Mouse (Mus musculus) megakaryocyte-erythroid progenitor cell, adult 5-6 weeks (primary cell): ENCODE measurements around the gene Gdf1. TPM values are rescaled to one million over a fixed set of nuclear protein-coding genes. Genes with fewer than 3 reads are reported as not detected.
A peak's percentile ranks its signal among the peaks of the same experiment; 100 is the strongest.

ENCODE experiments used
- ATAC-seq: replicated peaks from 2 replicates; pipeline ENCODE4 v1.8.0; 2016; ENCODE audit warnings: mild to moderate bottlenecking, inconsistent platforms; ENCODE audit not compliant: severe bottlenecking, poor library complexity, low FRiP score, low TSS enrichment
- total RNA-seq, 2 experiments: library from RNA; stranded (forward) in 1 of 2; stranded (reverse) in 1 of 2; fragments of 200-1000, 215-1000 nt in 1 of 2; fragments of >200 nt in 1 of 2; fragmentation: Nextera tagmentation in 1 of 2; gene quantifications; 2 replicates each; pipeline ENCODE4 v1.2.3; 2014 to 2017

Gene Gdf1
- total RNA-seq (2014; fragmentation: Nextera tagmentation) (not detected in 2 replicates), total RNA-seq (2017) (not detected in 2 replicates)

- no peak for ATAC-seq
These were observed at the start of gene Gdf1 for GRCm38 (mm10) chr8:70329124-70329834. TSS of gene Gdf1 (plus strand) at chr8:70329817.

GRCm38 (mm10) chr8:70281001-70281400, 48.6 kb upstream of the Gdf1 start:
- no peak for ATAC-seq

- ATAC-seq = peak; percentile 57
These were observed 46.9 kb upstream of the Gdf1 start, which contains the start of gene Homer3 for GRCm38 (mm10) chr8:70282603-70283135. TSS of gene Homer3 (plus strand) at chr8:70282827.

GRCm38 (mm10) chr8:70283136-70284077, 46.2 kb upstream of the Gdf1 start:
- ATAC-seq = no peak

- no peak for ATAC-seq
These were observed 45.2 kb upstream of the Gdf1 start for GRCm38 (mm10) chr8:70284421-70284820.

GRCm38 (mm10) chr8:70285304-70285703, 44.3 kb upstream of the Gdf1 start:
- no peak for ATAC-seq

GRCm38 (mm10) chr8:70286737-70287136, 42.9 kb upstream of the Gdf1 start:
- ATAC-seq = no peak

GRCm38 (mm10) chr8:70293988-70294405, 35.6 kb upstream of the Gdf1 start:
- no peak for ATAC-seq

- ATAC-seq = no peak
These were observed 28.7 kb upstream of the Gdf1 start for GRCm38 (mm10) chr8:70300881-70301280.

- peak; percentile 87 for ATAC-seq
These were observed 27.2 kb upstream of the Gdf1 start, which contains the start of the genes Ddx49 and Cope for GRCm38 (mm10) chr8:70302358-70302890. TSS of gene Ddx49 (minus strand) at chr8:70302489. TSS of gene Cope (plus strand) at chr8:70302518.

- ATAC-seq = no peak
These were observed 26.7 kb upstream of the Gdf1 start for GRCm38 (mm10) chr8:70302901-70303300.

- peak; percentile 66 for ATAC-seq
These were observed 20.3 kb upstream of the Gdf1 start for GRCm38 (mm10) chr8:70309311-70309710.

GRCm38 (mm10) chr8:70313399-70313798, 16.2 kb upstream of the Gdf1 start:
- ATAC-seq = no peak

- no peak for ATAC-seq
These were observed 13.8 kb upstream of the Gdf1 start, which contains the start of gene Cers1 for GRCm38 (mm10) chr8:70315624-70316510. TSS of gene Cers1 (plus strand) at chr8:70315775.

GRCm38 (mm10) chr8:70316511-70317504, 12.8 kb upstream of the Gdf1 start:
- ATAC-seq = no peak; the same call in 1 of the 2 replicates

GRCm38 (mm10) chr8:70317872-70318271, 11.7 kb upstream of the Gdf1 start:
- no peak for ATAC-seq

GRCm38 (mm10) chr8:70323716-70324115, 5.9 kb upstream of the Gdf1 start:
- no peak for ATAC-seq
